Mouse (Mus musculus): ENCODE measurements around the gene Ttll11.

The Ttll11 gene

GRCm38 (mm10) chr2:35965883-35966513 lies 13.7 kb downstream of the Ttll11 start:
- DNase-seq (ENCODE audit: low spot score): no peak

DNA sequence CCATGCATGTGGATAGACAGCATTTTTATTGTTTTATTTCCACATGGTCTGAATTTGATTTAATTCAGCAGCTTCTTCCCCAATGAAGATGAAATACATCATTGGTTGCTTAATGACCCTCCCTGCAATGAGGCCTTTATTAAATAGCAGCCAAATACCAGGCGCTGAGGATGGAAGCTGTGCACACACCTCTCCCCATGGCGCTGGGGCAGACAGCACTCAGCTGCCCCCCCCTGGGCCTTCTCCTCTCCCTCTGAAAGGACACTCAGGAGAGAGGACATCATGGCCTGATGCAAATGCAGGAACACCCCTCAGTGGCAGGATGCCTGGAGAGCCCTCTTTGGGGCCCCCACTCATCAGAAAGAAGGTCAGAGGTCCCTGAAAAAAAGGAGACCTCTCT lies 16.4 kb downstream of the Ttll11 start:
- DNase-seq (ENCODE audit: low spot score): no peak

- DNase-seq (ENCODE audit: low spot score): no peak
Observed at GRCm38 (mm10) chr2:35961593-35962127, 18.1 kb downstream of the Ttll11 start.

- no peak for DNase-seq (ENCODE audit: low spot score)
Observed at GRCm38 (mm10) chr2:35957471-35958140, 22.1 kb downstream of the Ttll11 start.

DNA sequence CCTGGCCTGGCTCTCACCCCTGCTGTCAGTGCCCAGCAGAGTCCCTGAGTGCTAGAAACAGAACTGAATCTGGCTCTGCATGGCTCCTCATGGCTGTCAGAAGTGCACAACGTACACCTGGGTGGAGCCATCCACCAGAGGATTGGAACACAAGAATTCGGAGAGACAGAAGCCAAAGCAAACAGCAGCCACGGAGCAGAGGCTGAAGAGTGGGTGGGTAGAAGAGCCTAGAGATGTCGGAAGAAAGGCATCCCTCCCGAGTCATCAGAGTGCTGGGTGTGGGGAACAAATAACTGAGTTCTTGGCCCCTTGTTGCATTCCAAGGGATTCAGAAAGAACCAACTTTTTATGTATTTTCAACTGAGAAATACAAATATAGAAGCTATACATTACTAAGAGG lies 24.5 kb downstream of the Ttll11 start:
- DNase-seq (ENCODE audit: low spot score): no peak

- DNase-seq (ENCODE audit: low spot score): no peak
Observed at GRCm38 (mm10) chr2:35952187-35952958, 27.3 kb downstream of the Ttll11 start.

- DNase-seq (ENCODE audit: low spot score): no peak
Observed at GRCm38 (mm10) chr2:35944896-35945295, 34.8 kb downstream of the Ttll11 start.

DNA sequence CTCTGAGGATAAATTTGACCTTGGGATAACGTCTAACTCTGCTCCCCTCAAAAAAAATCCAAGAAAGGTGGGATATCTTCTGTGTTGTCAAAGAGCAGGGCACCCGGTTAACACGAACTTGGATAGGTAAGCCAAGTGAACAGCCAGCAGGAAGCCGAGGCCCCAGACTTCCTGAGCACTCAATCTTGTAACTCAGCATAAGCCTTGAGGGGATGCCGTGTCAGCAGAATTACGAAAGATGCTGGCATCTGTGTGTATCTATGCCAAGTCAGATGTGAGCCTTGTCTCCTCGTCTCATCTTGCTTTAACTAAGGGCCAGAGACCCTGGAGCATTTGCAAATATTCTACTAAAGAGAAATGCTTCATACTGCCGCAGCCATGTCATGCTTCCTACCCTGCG lies 36.8 kb downstream of the Ttll11 start:
- DNase-seq (ENCODE audit: low spot score): no peak

DNA sequence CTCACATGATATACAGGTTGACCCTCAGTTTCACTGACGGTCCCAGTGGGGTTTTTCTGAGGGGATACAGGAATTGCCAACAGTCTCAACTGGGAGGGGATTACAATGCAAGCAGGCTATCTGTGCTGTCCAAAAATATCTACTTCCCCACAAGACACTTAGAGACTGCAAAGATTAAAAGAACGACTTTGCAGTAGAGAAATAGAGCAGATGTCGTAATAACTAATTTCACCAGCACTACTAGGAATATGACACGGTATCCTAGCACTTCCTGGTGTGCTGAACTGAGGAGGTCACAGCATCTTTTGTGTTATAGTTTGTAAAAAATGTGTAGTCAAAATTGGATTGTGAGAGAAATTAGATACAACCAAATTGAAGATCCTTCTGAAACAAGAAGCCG lies 44.7 kb downstream of the Ttll11 start:
- DNase-seq (ENCODE audit: low spot score): no peak

- no peak for DNase-seq (ENCODE audit: low spot score)
Observed at GRCm38 (mm10) chr2:35933116-35933515, 46.6 kb downstream of the Ttll11 start.

DNA sequence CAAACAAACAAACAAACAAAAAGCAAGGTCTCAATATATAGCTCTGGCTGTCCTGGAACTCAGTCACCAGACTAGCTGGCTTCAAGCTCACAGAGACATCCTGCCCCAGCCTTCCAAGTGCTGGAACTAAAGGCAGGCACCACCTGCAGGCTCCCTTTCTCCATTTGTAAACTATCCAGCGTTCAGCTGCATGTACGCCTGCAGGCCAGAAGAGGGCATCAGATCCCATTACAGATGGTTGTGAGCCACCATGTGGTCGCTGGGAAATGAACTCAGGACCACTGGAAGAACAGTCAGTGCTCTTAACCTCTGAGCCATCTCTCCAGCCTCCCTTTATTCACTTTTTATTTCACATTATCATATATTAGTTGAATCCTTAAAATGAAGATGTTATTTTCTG lies 48.1 kb downstream of the Ttll11 start:
- no peak for DNase-seq (ENCODE audit: low spot score)

DNA sequence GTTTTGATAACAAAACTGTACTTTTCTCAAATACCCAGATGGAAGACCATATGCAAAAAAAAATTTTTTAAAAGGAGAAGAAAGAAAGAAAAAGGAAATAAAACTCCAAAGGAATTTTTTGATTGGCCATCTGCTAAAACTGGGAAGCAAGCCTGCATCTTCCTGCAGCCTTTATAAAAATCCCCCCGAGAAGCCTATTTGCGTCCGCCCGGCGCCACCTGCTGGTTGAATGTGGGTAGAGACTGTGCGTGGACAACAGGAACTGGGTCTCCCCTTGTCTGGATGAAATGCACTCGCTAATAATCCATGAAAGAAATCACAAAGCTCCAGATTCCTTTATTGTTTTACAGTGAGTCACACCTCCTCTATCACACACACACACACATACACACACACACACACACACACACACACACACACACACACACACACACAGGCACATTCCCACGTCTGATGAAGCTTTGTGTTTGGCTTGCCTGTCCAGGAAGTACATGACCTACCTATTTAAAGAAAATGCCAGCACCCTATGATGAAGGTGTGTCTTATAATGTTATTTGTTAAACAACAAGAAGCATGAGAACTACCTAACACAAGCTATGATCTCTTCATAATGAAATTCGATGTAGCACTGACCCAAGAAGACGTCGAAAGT lies 49.1 kb downstream of the Ttll11 start:
- DNase-seq (ENCODE audit: low spot score): peak; percentile 94

GRCm38 (mm10) chr2:35928133-35928532 lies 51.6 kb downstream of the Ttll11 start:
- no peak for DNase-seq (ENCODE audit: low spot score)

DNA sequence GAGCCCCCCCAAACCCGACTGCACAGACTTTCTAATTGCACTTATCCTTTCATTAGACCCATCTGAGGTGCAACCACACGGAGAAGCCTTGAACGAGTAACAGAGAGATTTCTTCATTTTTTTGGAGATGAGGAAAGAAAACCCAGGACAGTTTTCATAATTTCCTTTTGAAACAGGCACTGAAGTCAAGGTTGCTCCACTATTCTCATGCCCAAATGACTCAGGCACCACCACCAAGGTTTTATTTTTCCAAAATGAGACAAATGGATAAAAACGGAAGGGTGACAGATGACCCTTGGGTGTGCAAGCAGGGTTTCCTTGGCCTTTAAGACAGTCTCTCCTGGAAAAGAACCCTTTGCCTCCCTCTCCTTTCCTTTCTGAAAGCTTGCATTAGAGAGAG lies 54.8 kb downstream of the Ttll11 start:
- DNase-seq (ENCODE audit: low spot score): no peak

- no peak for DNase-seq (ENCODE audit: low spot score)
Observed at GRCm38 (mm10) chr2:35922956-35923355, 56.8 kb downstream of the Ttll11 start.

DNA sequence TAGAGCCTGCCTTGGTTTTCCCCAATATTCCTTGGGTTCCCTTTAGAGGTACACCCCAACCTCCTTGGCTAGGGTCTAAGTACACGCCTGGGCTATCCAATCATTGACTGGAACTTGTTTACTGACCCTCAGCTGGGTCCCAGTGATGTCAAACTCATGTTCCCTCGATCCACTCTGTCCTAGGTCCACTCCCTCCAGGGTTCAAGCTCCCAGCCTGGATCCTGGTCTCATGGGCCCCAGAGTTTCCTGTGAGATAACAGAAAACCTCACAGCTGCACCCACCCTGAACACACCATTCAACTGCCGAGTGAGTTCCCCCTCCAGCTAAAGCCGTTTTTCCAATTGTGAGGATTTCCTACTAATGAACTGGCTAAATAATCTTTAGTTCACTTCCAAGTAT lies 67.6 kb downstream of the Ttll11 start:
- DNase-seq (ENCODE audit: low spot score): no peak

GRCm38 (mm10) chr2:35911675-35912074 lies 68.0 kb downstream of the Ttll11 start:
- no peak for DNase-seq (ENCODE audit: low spot score)

GRCm38 (mm10) chr2:35910740-35911139 lies 69.0 kb downstream of the Ttll11 start:
- no peak for DNase-seq (ENCODE audit: low spot score)

GRCm38 (mm10) chr2:35909353-35909752 lies 70.4 kb downstream of the Ttll11 start:
- DNase-seq (ENCODE audit: low spot score): no peak

DNA sequence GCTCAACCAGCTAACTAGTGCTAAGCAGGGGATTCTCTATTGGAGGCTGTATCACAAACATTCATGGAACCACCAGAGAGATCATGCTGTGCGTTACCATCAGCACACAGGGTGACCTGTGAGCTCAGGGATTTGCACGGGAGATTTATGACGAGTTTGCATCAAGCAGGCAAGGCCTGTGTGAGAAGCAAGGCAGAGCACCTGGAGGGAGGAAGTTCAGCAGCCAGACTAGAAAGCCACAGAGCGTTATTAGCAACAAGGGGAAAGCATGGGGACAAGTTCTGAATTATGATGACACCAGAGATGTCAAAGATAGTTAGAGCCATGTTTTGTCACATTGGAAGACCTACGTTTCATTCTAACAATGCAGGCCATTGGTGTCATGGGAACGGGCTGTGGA lies 72.1 kb downstream of the Ttll11 start:
- DNase-seq (ENCODE audit: low spot score): no peak

DNA sequence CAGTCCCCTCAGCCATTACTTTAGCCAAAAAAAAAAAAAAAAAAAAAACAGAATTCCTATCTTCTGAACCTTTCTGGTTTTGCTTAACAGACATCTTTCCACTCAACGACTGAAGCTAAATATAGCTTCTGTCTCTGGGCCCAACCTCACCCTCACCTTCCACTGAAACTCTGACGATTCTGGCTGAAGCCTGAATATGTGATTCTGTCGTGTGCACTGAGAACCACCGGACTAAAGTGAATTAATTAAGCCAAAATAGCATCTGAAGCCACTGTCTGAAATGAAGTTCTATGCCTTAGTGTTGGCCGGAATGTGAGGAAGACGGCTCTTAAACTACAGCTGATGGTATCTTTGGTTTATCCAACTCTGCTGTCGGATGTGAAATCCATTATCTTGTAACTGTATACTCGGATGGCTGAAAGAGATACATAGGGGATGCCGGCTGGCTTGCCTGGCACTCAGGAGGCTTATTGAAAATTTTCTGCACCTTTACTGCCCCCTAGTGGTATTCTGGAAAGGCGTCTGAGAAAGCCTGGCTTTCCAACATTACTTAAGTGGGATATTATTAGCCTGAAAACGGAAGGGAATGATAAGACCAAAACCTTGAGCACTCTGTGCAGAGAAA lies 73.4 kb downstream of the Ttll11 start:
- DNase-seq (ENCODE audit: low spot score): peak; percentile 52

DNA sequence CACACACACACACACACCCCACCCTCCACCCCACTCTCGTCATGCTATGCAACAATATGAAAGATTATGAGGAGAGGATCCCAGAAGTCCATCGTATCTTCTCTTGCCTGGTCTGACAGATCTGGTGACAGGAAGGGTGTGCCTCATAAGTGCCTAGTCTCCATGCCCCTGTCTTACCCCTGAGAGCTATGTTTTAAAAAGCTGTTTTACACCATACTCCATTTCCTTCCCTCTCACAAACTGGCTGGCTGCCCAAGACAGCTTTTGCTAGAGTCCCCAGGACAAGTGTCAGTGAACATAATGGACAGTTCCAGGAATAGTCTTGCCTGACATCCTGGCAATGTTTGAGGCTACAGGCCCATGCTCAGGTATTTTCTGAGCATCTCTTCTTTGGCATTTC lies 78.9 kb downstream of the Ttll11 start:
- no peak for DNase-seq (ENCODE audit: low spot score)

Data from testis, postnatal 10 days (tissue).